Mouse (Mus musculus): ENCODE results near the gene Afg1l.

DNA sequence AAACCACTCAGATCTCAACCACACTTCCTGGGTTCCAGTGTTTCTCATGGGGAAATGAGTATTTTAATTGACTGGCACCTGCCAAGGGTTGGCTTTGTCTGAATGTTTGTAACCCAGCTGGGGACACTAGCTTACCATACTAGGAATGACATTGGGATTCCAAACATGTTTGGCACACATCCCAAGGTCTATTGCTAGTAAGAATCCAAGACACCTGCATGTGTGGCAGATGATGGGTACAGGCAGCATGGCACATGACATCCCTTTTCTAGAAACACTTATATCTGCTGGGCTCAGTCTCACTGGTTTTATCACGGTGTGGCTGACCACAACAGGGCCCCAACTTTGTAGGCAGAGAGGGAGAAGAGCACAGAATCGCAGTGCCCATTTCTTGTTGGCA is 184.0 kb downstream of the Afg1l start:
- no peak for TF ChIP-seq GATA1 (IDR thresholded peaks at IDR 0.05; ENCODE audit: borderline replicate concordance, low read length)
- no peak for TF ChIP-seq FLI1 (IDR thresholded peaks at IDR 0.05; ENCODE audit: low read length)

Data from megakaryocyte, embryonic 14.5 days (primary cell).